Mouse (Mus musculus) heart, embryonic 16.5 days (tissue): ENCODE data around the gene Zfp618. TPM values are rescaled to one million over a fixed set of nuclear protein-coding genes. Genes with fewer than 3 reads are reported as not detected.
A peak's percentile ranks its signal among the peaks of the same experiment; 100 is the strongest.

Experiments
- ATAC-seq: fragments of 200-750 bp; cut with Nextera tagmentation; replicated peaks from 2 replicates; pipeline ENCODE4 v1.8.0; 2017; ENCODE audit warnings: moderate number of reproducible peaks; ENCODE audit not compliant: insufficient read depth, low FRiP score; ENCODE audit errors: extremely low read depth
- H3K27ac ChIP-seq: fragments of 300-500 bp; sonication (generic); 2 replicates; pipeline ENCODE4 v1.5.1; 2014; ENCODE audit warnings: mild to moderate bottlenecking, low read length, control low read depth, moderate library complexity
- H3K27me3 ChIP-seq: fragments of 300-500 bp; sonication (generic); 2 replicates; pipeline ENCODE4 v1.6.1; 2014; ENCODE audit warnings: low read length, mixed read lengths; ENCODE audit not compliant: control insufficient read depth, insufficient read depth
- H3K36me3 ChIP-seq: fragments of 300-500 bp; sonication (generic); 2 replicates; pipeline ENCODE4 v1.6.1; 2014; ENCODE audit not compliant: control insufficient read depth, insufficient read depth
- H3K4me1 ChIP-seq: fragments of 300-500 bp; sonication (generic); 2 replicates; pipeline ENCODE4 v1.6.1; 2014; ENCODE audit warnings: low read length, mixed read lengths; ENCODE audit not compliant: control insufficient read depth, insufficient read depth
- H3K4me2 ChIP-seq: fragments of 300-500 bp; sonication (generic); 2 replicates; pipeline ENCODE4 v1.6.1; 2014; ENCODE audit warnings: low read depth, mild to moderate bottlenecking, control low read depth, low read length
- H3K4me3 ChIP-seq: fragments of 300-500 bp; sonication (generic); 2 replicates; pipeline ENCODE4 v1.5.1; 2014; ENCODE audit warnings: mild to moderate bottlenecking, control low read depth, low read length
- H3K9ac ChIP-seq: fragments of 300-500 bp; sonication (generic); 2 replicates; pipeline ENCODE4 v1.6.1; 2014; ENCODE audit warnings: low read length, control low read depth
- H3K9me3 ChIP-seq: fragments of 300-500 bp; sonication (generic); replicated peaks from 2 replicates; pipeline ENCODE4 v1.6.1; 2016; ENCODE audit warnings: low read length; ENCODE audit not compliant: control insufficient read depth
- WGBS: fragments of 180-500 bp; shearing (Covaris S2); extraction: QIAGEN DNeasy Blood & Tissue Kit; methylation state at CpG from one replicate; pipeline ENCODE4 v1.1.7; 2014; 5-methylcytosine and 5-hydroxymethylcytosine counted together
- polyA plus RNA-seq: library from polyadenylated mRNA; unstranded; fragments of >200 nt; fragmentation: Nextera tagmentation; extraction: Ambion mirVana; gene quantifications from 2 replicates; pipeline ENCODE4 v1.2.1, GENCODE M21; 2015

Gene Zfp618
- 7.7 and 12.5 TPM in 2 replicates for polyA plus RNA-seq

DNA sequence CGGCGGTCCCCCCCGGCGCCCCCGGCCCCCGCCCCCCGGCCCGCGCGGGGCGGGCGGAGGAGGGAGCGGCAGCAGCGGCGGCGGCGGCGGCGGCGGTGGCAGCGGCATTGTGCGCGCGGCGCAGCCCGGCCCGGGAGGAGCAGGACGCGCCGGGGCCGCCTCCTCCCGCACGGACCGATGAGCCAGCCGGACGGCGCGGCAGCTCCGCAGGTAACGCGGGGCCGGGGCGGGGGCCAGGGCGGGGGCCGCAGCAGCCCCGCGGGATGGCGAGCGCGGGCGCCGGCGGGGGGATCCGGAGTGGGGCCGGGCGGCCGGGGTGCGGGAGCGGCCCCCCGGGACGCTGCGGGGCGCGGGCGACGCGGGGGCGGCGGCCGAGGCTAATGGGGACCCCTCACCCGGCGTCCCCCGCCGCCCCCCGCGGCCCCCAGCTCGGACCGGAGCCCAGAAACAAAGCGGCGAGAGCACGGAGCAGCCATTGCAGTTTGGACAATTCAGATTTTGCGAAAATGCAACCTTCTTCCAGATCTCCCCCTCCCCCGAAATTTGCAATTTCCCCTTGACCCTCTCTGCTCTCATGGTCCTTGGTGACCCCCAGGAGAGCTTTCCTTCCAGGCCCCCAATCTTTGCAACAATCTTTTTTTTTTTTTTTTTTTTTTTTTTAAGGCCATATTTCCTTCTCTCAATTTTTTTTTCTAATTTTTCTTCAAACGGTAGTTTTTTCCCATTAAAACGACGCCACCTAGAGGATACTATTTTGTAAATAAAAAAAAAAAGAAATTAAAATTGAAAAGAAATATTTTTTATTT, at the start of gene Zfp618:
TSS of gene Zfp618 (plus strand) at position 77 of the 806 bp plus-strand sequence.
- H3K9ac ChIP-seq: peak within 1 kb of the TSS; percentile 98
- H3K27ac ChIP-seq: peak within 1 kb of the TSS; percentile 80
- WGBS: 1% methylated on average over 20 of the region's 86 CpGs
- peak within 1 kb of the TSS; percentile 86 for H3K4me2 ChIP-seq
- H3K4me1 ChIP-seq: peaks cover 5% of the 10 kb centered on the region
- peak within 1 kb of the TSS; percentile 95 for H3K4me3 ChIP-seq
- peak; percentile 60 for ATAC-seq
- no peaks in the 10 kb centered on the region for H3K9me3 ChIP-seq
- no peaks in the 10 kb centered on the region for H3K36me3 ChIP-seq
- H3K27me3 ChIP-seq: no peaks in the 10 kb centered on the region

DNA sequence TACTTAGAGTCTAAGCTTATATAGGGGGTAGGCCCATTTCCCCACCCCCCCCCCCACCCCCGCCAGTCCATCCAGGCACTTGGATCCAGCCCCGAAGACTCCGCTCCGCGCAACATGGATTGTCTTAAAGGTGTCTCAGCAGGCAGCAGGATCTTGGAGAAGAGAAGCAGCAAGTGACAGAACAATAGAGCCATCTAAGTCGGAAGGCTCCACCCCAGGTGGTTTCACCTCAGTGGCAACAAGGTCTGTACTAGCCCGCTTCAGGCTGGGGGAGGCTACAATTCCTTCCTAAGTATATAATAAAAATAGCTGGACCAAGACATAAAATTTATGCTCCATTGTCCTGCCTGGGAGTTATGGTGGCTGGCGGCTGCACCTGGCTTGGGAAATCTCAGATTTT, 48.3 kb upstream of the Zfp618 start:
- H3K9me3 ChIP-seq: no peaks in the 10 kb centered on the region
- H3K4me1 ChIP-seq: no peaks in the 10 kb centered on the region
- no peaks in the 10 kb centered on the region for H3K27me3 ChIP-seq
- 91% methylated on average over 8 of the region's 8 CpGs for WGBS
- no peak overlapping the region for H3K4me2 ChIP-seq
- no peak overlapping the region for H3K27ac ChIP-seq
- H3K9ac ChIP-seq: no peak overlapping the region
- no peaks in the 10 kb centered on the region for H3K36me3 ChIP-seq
- no peak overlapping the region for H3K4me3 ChIP-seq
- no peak for ATAC-seq

- Histone ChIP-seq H3K9me3 (no peaks in the 10 kb centered on the region), H3K4me1 (no peaks in the 10 kb centered on the region), H3K36me3 (no peaks in the 10 kb centered on the region), H3K27ac (no peak overlapping the region), H3K27me3 (no peaks in the 10 kb centered on the region), H3K9ac (no peak overlapping the region), H3K4me2 (no peak overlapping the region), H3K4me3 (no peak overlapping the region)
- 78% methylated on average over 4 of the region's 4 CpGs for WGBS
- no peak for ATAC-seq
These were observed 31.6 kb upstream of the Zfp618 start for GRCm38 (mm10) chr4:62933798-62934197.

GRCm38 (mm10) chr4:62935589-62936218, 29.7 kb upstream of the Zfp618 start:
- H3K4me3 ChIP-seq: no peak overlapping the region
- no peaks in the 10 kb centered on the region for H3K36me3 ChIP-seq
- ATAC-seq: no peak
- H3K27me3 ChIP-seq: no peaks in the 10 kb centered on the region
- no peak overlapping the region for H3K27ac ChIP-seq
- H3K9ac ChIP-seq: no peak overlapping the region
- WGBS: 75% methylated on average over 11 of the region's 11 CpGs
- no peaks in the 10 kb centered on the region for H3K4me1 ChIP-seq
- H3K4me2 ChIP-seq: no peak overlapping the region
- H3K9me3 ChIP-seq: no peaks in the 10 kb centered on the region

DNA sequence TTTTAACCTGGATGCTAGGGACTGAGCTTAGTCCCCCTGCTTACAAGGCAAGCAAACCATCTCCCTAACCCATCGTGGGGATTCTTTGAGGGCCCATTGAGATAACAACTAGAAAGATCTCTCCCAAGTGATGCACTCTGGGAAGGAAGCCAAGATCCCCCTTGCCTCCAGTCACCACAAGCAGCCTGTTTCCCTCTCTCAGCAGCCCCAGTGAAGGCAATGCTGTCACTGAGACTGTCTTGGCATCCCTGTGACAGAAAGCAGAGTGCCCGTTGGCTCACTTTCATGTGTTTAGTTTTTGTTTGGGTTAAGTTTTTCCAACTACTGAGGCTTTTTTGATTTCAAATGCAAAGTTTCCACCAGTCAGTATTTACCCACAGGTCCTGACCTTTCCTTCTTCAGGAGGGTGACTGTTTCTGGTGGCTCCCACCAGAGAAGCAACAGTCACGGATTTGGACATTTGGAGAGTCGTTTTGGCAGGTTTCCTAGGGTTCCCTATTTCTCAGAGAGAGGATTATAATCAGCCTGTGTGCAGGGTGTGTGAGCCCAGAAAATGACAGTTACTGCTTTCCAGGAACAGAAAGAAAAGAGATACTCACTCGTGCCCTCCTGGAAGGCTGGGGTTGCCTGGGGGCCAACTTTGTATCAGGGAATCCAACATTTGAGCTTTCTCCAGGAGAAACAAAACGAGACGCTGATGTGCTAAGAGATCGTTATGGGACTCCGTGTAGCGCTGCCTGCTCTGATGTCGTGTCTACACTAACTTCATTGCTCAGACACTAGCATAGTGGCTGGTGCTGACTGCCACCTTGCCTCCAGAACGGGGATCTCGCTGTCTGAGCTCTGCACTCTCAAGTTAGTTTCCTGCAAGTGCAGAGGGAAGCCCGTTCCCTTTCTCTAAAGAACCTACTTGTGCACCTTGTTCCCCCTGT, 23.1 kb upstream of the Zfp618 start:
- 41% methylated on average over 14 of the region's 14 CpGs for WGBS
- H3K4me1 ChIP-seq: peaks cover 5% of the 10 kb centered on the region
- peak; percentile 37; the same call in 1 of the 2 replicates for ATAC-seq
- H3K27me3 ChIP-seq: no peaks in the 10 kb centered on the region
- no peak overlapping the region for H3K9ac ChIP-seq
- no peaks in the 10 kb centered on the region for H3K9me3 ChIP-seq
- no peaks in the 10 kb centered on the region for H3K36me3 ChIP-seq
- H3K4me3 ChIP-seq: no peak overlapping the region
- peak overlapping the region; percentile 42 for H3K4me2 ChIP-seq
- H3K27ac ChIP-seq: peak overlapping the region; percentile 29; the same call in 1 of the 2 replicates

- Histone ChIP-seq H3K36me3 (no peaks in the 10 kb centered on the region), H3K4me2 (no peak overlapping the region), H3K9ac (no peak overlapping the region), H3K27ac (no peak overlapping the region), H3K9me3 (no peaks in the 10 kb centered on the region), H3K4me3 (no peak overlapping the region), H3K27me3 (no peaks in the 10 kb centered on the region), H3K4me1 (peaks cover 5% of the 10 kb centered on the region)
- 50% methylated on average over 4 of the region's 4 CpGs for WGBS
- ATAC-seq: 0 out of 2 replicates have a peak, but pooled peaks have one; percentile 18
These were observed 21.0 kb upstream of the Zfp618 start for GRCm38 (mm10) chr4:62944326-62944879.

GRCm38 (mm10) chr4:62963806-62964205, 1.6 kb upstream of the Zfp618 start:
- Histone ChIP-seq H3K27ac (no peak overlapping the region), H3K27me3 (no peaks in the 10 kb centered on the region), H3K36me3 (no peaks in the 10 kb centered on the region), H3K4me1 (no peaks in the 10 kb centered on the region), H3K4me3 (no peak overlapping the region), H3K9me3 (no peaks in the 10 kb centered on the region), H3K9ac (no peak overlapping the region), H3K4me2 (no peak overlapping the region)
- ATAC-seq: no peak
- 59% methylated on average over 4 of the region's 4 CpGs for WGBS

- Histone ChIP-seq H3K27ac (peak overlapping the region; percentile 80), H3K27me3 (no peaks in the 10 kb centered on the region), H3K4me3 (peak overlapping the region; percentile 95), H3K36me3 (no peaks in the 10 kb centered on the region), H3K9me3 (no peaks in the 10 kb centered on the region), H3K4me2 (peak overlapping the region; percentile 86), H3K4me1 (peaks cover 5% of the 10 kb centered on the region), H3K9ac (peak overlapping the region; percentile 98)
- 3% methylated on average over 36 of the region's 52 CpGs for WGBS
- ATAC-seq: peak; percentile 32; the same call in 1 of the 2 replicates
These were observed 403 bp upstream of the Zfp618 start for GRCm38 (mm10) chr4:62964844-62965496.
